Mouse (Mus musculus): ENCODE data around the gene Adgra1. TPM values are rescaled to one million over a fixed set of nuclear protein-coding genes. Genes with fewer than 3 reads are reported as not detected.
A peak's percentile ranks its signal among the peaks of the same experiment; 100 is the strongest.

The Adgra1 gene
- polyA plus RNA-seq, 1 experiment from 2014 or later: not detected

- no peaks in the 10 kb centered on the region for H3K4me1 ChIP-seq (ENCODE audit: insufficient read depth)
- DNase-seq (no peak), ATAC-seq (no peak)
- H3K9ac ChIP-seq (replicated peaks): no peak overlapping the region
- WGBS (ENCODE audit: insufficient replicate concordance): 21% methylated on average over 5 of the region's 5 CpGs
- H3K27ac ChIP-seq (ENCODE audit: low read depth): no peak overlapping the region
- no peaks in the 10 kb centered on the region for H3K9me3 ChIP-seq (ENCODE audit: low read length)
- H3K27me3 ChIP-seq (ENCODE audit: insufficient read depth, low read length): no peaks in the 10 kb centered on the region
- H3K4me2 ChIP-seq (ENCODE audit: low read depth, low read length): no peak overlapping the region
- TF ChIP-seq CTCF (IDR thresholded peaks at IDR 0.05; ENCODE audit: low read depth) (no peak), EP300 (IDR thresholded peaks at IDR 0.05; ENCODE audit: low read depth) (no peak)
- no peak overlapping the region for H3K4me3 ChIP-seq (ENCODE audit: low read depth, low read length)
- H3K36me3 ChIP-seq (replicated peaks; ENCODE audit: insufficient read depth, low read length): no peaks in the 10 kb centered on the region
Observed at GRCm38 (mm10) chr7:139843776-139844175, 9.8 kb downstream of the Adgra1 start.

GRCm38 (mm10) chr7:139845101-139845500 lies 11.1 kb downstream of the Adgra1 start:
- Histone ChIP-seq H3K4me3 (ENCODE audit: low read depth, low read length) (no peak overlapping the region), H3K9me3 (ENCODE audit: low read length) (no peaks in the 10 kb centered on the region), H3K27ac (ENCODE audit: low read depth) (no peak overlapping the region), H3K27me3 (ENCODE audit: insufficient read depth, low read length) (no peaks in the 10 kb centered on the region), H3K4me1 (ENCODE audit: insufficient read depth) (no peaks in the 10 kb centered on the region), H3K4me2 (ENCODE audit: low read depth, low read length) (no peak overlapping the region), H3K9ac (replicated peaks) (no peak overlapping the region), H3K36me3 (replicated peaks; ENCODE audit: insufficient read depth, low read length) (no peaks in the 10 kb centered on the region)
- ATAC-seq (no peak), DNase-seq (no peak)
- WGBS (ENCODE audit: insufficient replicate concordance): 56% methylated on average over 2 of the region's 2 CpGs
- TF ChIP-seq EP300 (IDR thresholded peaks at IDR 0.05; ENCODE audit: low read depth): no peak
- no peak for TF ChIP-seq CTCF (IDR thresholded peaks at IDR 0.05; ENCODE audit: low read depth)

GRCm38 (mm10) chr7:139850152-139850551 lies 16.2 kb downstream of the Adgra1 start:
- 44% methylated on average over 6 of the region's 6 CpGs for WGBS (ENCODE audit: insufficient replicate concordance)

DNA sequence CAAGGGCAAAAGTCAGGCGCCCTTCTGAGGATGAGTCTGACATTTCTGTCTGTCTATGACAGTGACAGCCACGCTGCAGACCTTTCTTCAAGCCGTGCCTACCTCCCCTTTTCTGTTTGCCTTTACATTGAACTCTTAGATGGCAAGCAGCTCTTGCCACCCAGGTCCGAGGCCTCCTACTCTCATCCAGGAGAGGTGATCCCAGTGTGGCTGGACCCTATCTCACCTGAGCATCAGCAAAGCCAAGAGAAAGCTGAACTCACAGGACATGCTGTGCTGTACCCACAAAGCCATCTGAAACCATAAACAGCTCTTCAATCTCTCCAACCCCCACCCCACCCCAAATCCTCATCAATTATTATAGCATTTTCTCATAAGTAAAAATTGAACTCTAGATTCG lies 16.7 kb downstream of the Adgra1 start:
- WGBS (ENCODE audit: insufficient replicate concordance): 57% methylated on average over 5 of the region's 5 CpGs
- H3K4me1 ChIP-seq (ENCODE audit: insufficient read depth): no peaks in the 10 kb centered on the region
- no peak overlapping the region for H3K4me3 ChIP-seq (ENCODE audit: low read depth, low read length)
- no peaks in the 10 kb centered on the region for H3K27me3 ChIP-seq (ENCODE audit: insufficient read depth, low read length)
- H3K9ac ChIP-seq (replicated peaks): no peak overlapping the region
- no peak overlapping the region for H3K27ac ChIP-seq (ENCODE audit: low read depth)
- H3K9me3 ChIP-seq (ENCODE audit: low read length): no peaks in the 10 kb centered on the region
- TF ChIP-seq CTCF (IDR thresholded peaks at IDR 0.05; ENCODE audit: low read depth): no peak
- TF ChIP-seq EP300 (IDR thresholded peaks at IDR 0.05; ENCODE audit: low read depth): no peak
- H3K4me2 ChIP-seq (ENCODE audit: low read depth, low read length): no peak overlapping the region
- no peaks in the 10 kb centered on the region for H3K36me3 ChIP-seq (replicated peaks; ENCODE audit: insufficient read depth, low read length)
- DNase-seq (no peak), ATAC-seq (no peak)

More at GRCm38 (mm10) chr7:139850152-139850551, 16.2 kb downstream of the Adgra1 start:
- TF ChIP-seq EP300 (IDR thresholded peaks at IDR 0.05; ENCODE audit: low read depth) (no peak), CTCF (IDR thresholded peaks at IDR 0.05; ENCODE audit: low read depth) (no peak)
- H3K4me3 ChIP-seq (ENCODE audit: low read depth, low read length): no peak overlapping the region
- no peak overlapping the region for H3K9ac ChIP-seq (replicated peaks)
- H3K27ac ChIP-seq (ENCODE audit: low read depth): no peak overlapping the region
- H3K27me3 ChIP-seq (ENCODE audit: insufficient read depth, low read length): no peaks in the 10 kb centered on the region
- H3K4me2 ChIP-seq (ENCODE audit: low read depth, low read length): no peak overlapping the region
- no peak for ATAC-seq
- no peaks in the 10 kb centered on the region for H3K9me3 ChIP-seq (ENCODE audit: low read length)
- H3K36me3 ChIP-seq (replicated peaks; ENCODE audit: insufficient read depth, low read length): no peaks in the 10 kb centered on the region
- no peaks in the 10 kb centered on the region for H3K4me1 ChIP-seq (ENCODE audit: insufficient read depth)
- no peak for DNase-seq

GRCm38 (mm10) chr7:139851098-139851497 lies 17.1 kb downstream of the Adgra1 start:
- no peaks in the 10 kb centered on the region for H3K27me3 ChIP-seq (ENCODE audit: insufficient read depth, low read length)
- 67% methylated on average over 6 of the region's 6 CpGs for WGBS (ENCODE audit: insufficient replicate concordance)
- DNase-seq (no peak), ATAC-seq (no peak)
- TF ChIP-seq CTCF (IDR thresholded peaks at IDR 0.05; ENCODE audit: low read depth): no peak
- TF ChIP-seq EP300 (IDR thresholded peaks at IDR 0.05; ENCODE audit: low read depth): no peak
- H3K27ac ChIP-seq (ENCODE audit: low read depth): no peak overlapping the region
- H3K4me1 ChIP-seq (ENCODE audit: insufficient read depth): no peaks in the 10 kb centered on the region
- H3K9ac ChIP-seq (replicated peaks): no peak overlapping the region
- H3K4me2 ChIP-seq (ENCODE audit: low read depth, low read length): no peak overlapping the region
- H3K9me3 ChIP-seq (ENCODE audit: low read length): no peaks in the 10 kb centered on the region
- H3K36me3 ChIP-seq (replicated peaks; ENCODE audit: insufficient read depth, low read length): no peaks in the 10 kb centered on the region
- no peak overlapping the region for H3K4me3 ChIP-seq (ENCODE audit: low read depth, low read length)

DNA sequence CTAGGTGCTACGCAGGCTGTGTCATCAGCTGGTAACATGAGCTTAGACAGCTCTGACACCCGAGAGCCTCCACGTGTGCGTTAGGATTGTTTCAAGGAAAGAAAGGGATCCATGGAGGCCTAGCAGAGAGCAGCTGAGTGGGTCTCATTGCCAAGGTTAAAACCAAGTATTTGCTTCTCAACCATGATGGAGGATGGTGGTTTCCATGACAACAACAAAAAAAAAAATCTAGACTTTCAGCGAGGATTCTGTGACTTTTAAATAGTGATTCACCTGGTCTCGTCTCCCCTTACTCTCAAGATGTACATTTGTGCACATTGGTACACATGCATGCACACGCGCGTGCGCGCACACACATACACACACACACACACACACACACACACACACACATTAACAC lies 21.3 kb downstream of the Adgra1 start:
- no peak overlapping the region for H3K27ac ChIP-seq (ENCODE audit: low read depth)
- H3K4me2 ChIP-seq (ENCODE audit: low read depth, low read length): no peak overlapping the region
- DNase-seq: no peak
- ATAC-seq: no peak
- no peaks in the 10 kb centered on the region for H3K4me1 ChIP-seq (ENCODE audit: insufficient read depth)
- no peak overlapping the region for H3K9ac ChIP-seq (replicated peaks)
- no peaks in the 10 kb centered on the region for H3K27me3 ChIP-seq (ENCODE audit: insufficient read depth, low read length)
- no peak overlapping the region for H3K4me3 ChIP-seq (ENCODE audit: low read depth, low read length)
- 74% methylated on average over 11 of the region's 11 CpGs for WGBS (ENCODE audit: insufficient replicate concordance)
- H3K9me3 ChIP-seq (ENCODE audit: low read length): no peaks in the 10 kb centered on the region
- H3K36me3 ChIP-seq (replicated peaks; ENCODE audit: insufficient read depth, low read length): no peaks in the 10 kb centered on the region
- TF ChIP-seq CTCF (IDR thresholded peaks at IDR 0.05; ENCODE audit: low read depth) (no peak), EP300 (IDR thresholded peaks at IDR 0.05; ENCODE audit: low read depth) (no peak)

DNA sequence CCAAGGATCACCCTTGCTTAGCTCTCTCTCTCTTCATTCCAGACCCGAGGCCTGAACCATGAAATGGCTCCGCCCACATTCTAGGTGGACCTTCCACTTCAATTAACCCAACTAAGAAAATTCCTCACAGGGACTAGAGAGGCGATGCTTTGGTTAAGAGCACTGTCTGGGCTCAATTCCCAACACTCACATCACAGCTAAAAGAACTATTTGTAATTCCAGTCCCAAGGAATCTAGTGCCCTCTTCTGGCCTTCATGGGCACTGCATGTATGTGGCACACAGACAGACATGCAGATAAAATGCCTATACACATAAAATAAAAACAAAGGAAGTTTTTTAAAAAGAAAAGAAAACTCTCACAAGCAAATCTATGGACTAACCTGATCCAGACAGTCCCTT lies 27.4 kb downstream of the Adgra1 start:
- H3K27ac ChIP-seq (ENCODE audit: low read depth): no peak overlapping the region
- ATAC-seq (no peak), DNase-seq (peak; percentile 61)
- no peaks in the 10 kb centered on the region for H3K4me1 ChIP-seq (ENCODE audit: insufficient read depth)
- peak; percentile 80 for TF ChIP-seq CTCF (IDR thresholded peaks at IDR 0.05; ENCODE audit: low read depth)
- TF ChIP-seq EP300 (IDR thresholded peaks at IDR 0.05; ENCODE audit: low read depth): no peak
- no peaks in the 10 kb centered on the region for H3K27me3 ChIP-seq (ENCODE audit: insufficient read depth, low read length)
- H3K4me2 ChIP-seq (ENCODE audit: low read depth, low read length): no peak overlapping the region
- H3K36me3 ChIP-seq (replicated peaks; ENCODE audit: insufficient read depth, low read length): no peaks in the 10 kb centered on the region
- 32% methylated on average over 3 of the region's 3 CpGs for WGBS (ENCODE audit: insufficient replicate concordance)
- H3K9ac ChIP-seq (replicated peaks): no peak overlapping the region
- no peak overlapping the region for H3K4me3 ChIP-seq (ENCODE audit: low read depth, low read length)
- H3K9me3 ChIP-seq (ENCODE audit: low read length): no peaks in the 10 kb centered on the region

Measured in liver, postnatal 0 days (tissue).